Mouse (Mus musculus) limb, embryonic 10.5 days (tissue): ENCODE measurements at regions not wholly inside any gene's neighbourhood (a gene's known extent, or its start where the extent isn't known, plus 50 kb on each side); places are given as distances from the start of the nearest gene placed in this dataset.

ENCODE experiments used
- DNase-seq: peaks from one replicate; pipeline ENCODE4 v3.0.0-alpha.2; 2017; ENCODE audit warnings: low spot score
- H3K27ac ChIP-seq: fragments of 300-500 bp; sonication (generic); 2 replicates; pipeline ENCODE4 v1.5.1; 2016; ENCODE audit warnings: mild to moderate bottlenecking
- H3K27me3 ChIP-seq: fragments of 300-500 bp; sonication (generic); 2 replicates; pipeline ENCODE4 v1.6.1; 2016; ENCODE audit warnings: low read depth, mild to moderate bottlenecking; ENCODE audit not compliant: poor library complexity, severe bottlenecking
- H3K36me3 ChIP-seq: fragments of 300-500 bp; sonication (generic); 2 replicates; pipeline ENCODE4 v1.6.1; 2016; ENCODE audit warnings: mild to moderate bottlenecking, moderate library complexity
- H3K4me1 ChIP-seq: fragments of 300-500 bp; sonication (generic); 2 replicates; pipeline ENCODE4 v1.6.1; 2016
- H3K4me3 ChIP-seq: fragments of 300-500 bp; sonication (generic); 2 replicates; pipeline ENCODE4 v1.5.1; 2016; ENCODE audit warnings: mild to moderate bottlenecking, moderate library complexity
- H3K9me3 ChIP-seq: fragments of 300-500 bp; sonication (generic); replicated peaks from 2 replicates; pipeline ENCODE4 v1.6.1; 2016; ENCODE audit warnings: mild to moderate bottlenecking
- WGBS: fragments of 180-500 bp; shearing (Covaris S2); methylation state at CpG from one replicate; pipeline ENCODE4 v1.1.7; 2016; 5-methylcytosine and 5-hydroxymethylcytosine counted together

- 97% methylated on average over 4 of the region's 4 CpGs for WGBS
- no peak for DNase-seq
- H3K27ac ChIP-seq, result no peak overlapping the region
Measured at GRCm38 (mm10) chr2:9267675-9268074, 613.4 kb upstream of the 4930412O13Rik start.

GRCm38 (mm10) chr2:9283441-9283840 lies 597.6 kb upstream of the 4930412O13Rik start:
- DNase-seq, result no peak
- no peaks in the 10 kb centered on the region for H3K36me3 ChIP-seq
- WGBS, result 85% methylated on average over 2 of the region's 2 CpGs
- H3K4me1 ChIP-seq, result 0 out of 2 replicates have a peak, but pooled peaks cover 4% of the 10 kb centered on the region
- no peak overlapping the region for H3K27ac ChIP-seq
- no peaks in the 10 kb centered on the region for H3K27me3 ChIP-seq
- H3K9me3 ChIP-seq, result no peaks in the 10 kb centered on the region
- H3K4me3 ChIP-seq, result no peak overlapping the region

More at GRCm38 (mm10) chr2:9267675-9268074, 613.4 kb upstream of the 4930412O13Rik start:
- Histone ChIP-seq H3K36me3 (no peaks in the 10 kb centered on the region), H3K9me3 (no peaks in the 10 kb centered on the region), H3K4me3 (no peak overlapping the region), H3K4me1 (no peaks in the 10 kb centered on the region), H3K27me3 (no peaks in the 10 kb centered on the region)

- Histone ChIP-seq H3K27ac (no peak overlapping the region), H3K9me3 (no peaks in the 10 kb centered on the region), H3K4me1 (0 out of 2 replicates have a peak, but pooled peaks cover 4% of the 10 kb centered on the region), H3K27me3 (no peaks in the 10 kb centered on the region), H3K4me3 (no peak overlapping the region), H3K36me3 (no peaks in the 10 kb centered on the region)
- WGBS, result 82% methylated on average over 8 of the region's 8 CpGs
- DNase-seq, result no peak
Measured at GRCm38 (mm10) chr2:9285800-9286199, 595.3 kb upstream of the 4930412O13Rik start.

GRCm38 (mm10) chr2:9287077-9287476 lies 594.0 kb upstream of the 4930412O13Rik start:
- DNase-seq, result no peak
- Histone ChIP-seq H3K4me1 (0 out of 2 replicates have a peak, but pooled peaks cover 4% of the 10 kb centered on the region), H3K9me3 (no peaks in the 10 kb centered on the region), H3K27ac (no peak overlapping the region), H3K4me3 (no peak overlapping the region), H3K27me3 (no peaks in the 10 kb centered on the region), H3K36me3 (no peaks in the 10 kb centered on the region)
- WGBS, result 86% methylated on average over 1 of the region's 1 CpGs

GRCm38 (mm10) chr2:9287623-9288022 lies 593.4 kb upstream of the 4930412O13Rik start:
- DNase-seq, result no peak
- H3K4me1 ChIP-seq, result 0 out of 2 replicates have a peak, but pooled peaks cover 4% of the 10 kb centered on the region
- no peak overlapping the region for H3K4me3 ChIP-seq
- WGBS, result 62% methylated on average over 6 of the region's 6 CpGs
- H3K27me3 ChIP-seq, result no peaks in the 10 kb centered on the region
- H3K27ac ChIP-seq, result no peak overlapping the region
- H3K9me3 ChIP-seq, result no peaks in the 10 kb centered on the region
- no peaks in the 10 kb centered on the region for H3K36me3 ChIP-seq

- 63% methylated on average over 16 of the region's 16 CpGs for WGBS
Measured at GRCm38 (mm10) chr2:9331630-9332352, 549.3 kb upstream of the 4930412O13Rik start.

GRCm38 (mm10) chr2:9348982-9349381 lies 532.1 kb upstream of the 4930412O13Rik start:
- Histone ChIP-seq H3K27me3 (no peaks in the 10 kb centered on the region), H3K4me1 (peaks cover 11% of the 10 kb centered on the region), H3K9me3 (no peaks in the 10 kb centered on the region), H3K4me3 (no peak overlapping the region), H3K27ac (no peak overlapping the region), H3K36me3 (no peaks in the 10 kb centered on the region)
- 62% methylated on average over 4 of the region's 4 CpGs for WGBS
- no peak for DNase-seq

More at GRCm38 (mm10) chr2:9331630-9332352, 549.3 kb upstream of the 4930412O13Rik start:
- Histone ChIP-seq H3K9me3 (no peaks in the 10 kb centered on the region), H3K27ac (no peak overlapping the region), H3K4me3 (no peak overlapping the region), H3K27me3 (no peaks in the 10 kb centered on the region), H3K36me3 (no peaks in the 10 kb centered on the region), H3K4me1 (no peaks in the 10 kb centered on the region)
- DNase-seq, result no peak

GRCm38 (mm10) chr2:9349994-9350393 lies 531.1 kb upstream of the 4930412O13Rik start:
- Histone ChIP-seq H3K27me3 (no peaks in the 10 kb centered on the region), H3K4me1 (peaks cover 11% of the 10 kb centered on the region), H3K27ac (no peak overlapping the region), H3K9me3 (no peaks in the 10 kb centered on the region), H3K4me3 (no peak overlapping the region), H3K36me3 (no peaks in the 10 kb centered on the region)
- no peak for DNase-seq
- 59% methylated on average over 1 of the region's 1 CpGs for WGBS

- Histone ChIP-seq H3K4me1 (peaks cover 11% of the 10 kb centered on the region), H3K27ac (no peak overlapping the region), H3K4me3 (no peak overlapping the region), H3K27me3 (no peaks in the 10 kb centered on the region), H3K36me3 (no peaks in the 10 kb centered on the region), H3K9me3 (no peaks in the 10 kb centered on the region)
- WGBS, result 31% methylated on average over 7 of the region's 7 CpGs
- DNase-seq, result no peak
Measured at GRCm38 (mm10) chr2:9352190-9352589, 528.9 kb upstream of the 4930412O13Rik start.

GRCm38 (mm10) chr2:9360020-9360419 lies 521.0 kb upstream of the 4930412O13Rik start:
- Histone ChIP-seq H3K4me1 (peaks cover 5% of the 10 kb centered on the region; the same call in 1 of the 2 replicates), H3K36me3 (no peaks in the 10 kb centered on the region), H3K9me3 (no peaks in the 10 kb centered on the region), H3K4me3 (no peak overlapping the region), H3K27me3 (no peaks in the 10 kb centered on the region), H3K27ac (no peak overlapping the region)
- 59% methylated on average over 4 of the region's 4 CpGs for WGBS
- no peak for DNase-seq

GRCm38 (mm10) chr2:9367801-9368584 lies 513.1 kb upstream of the 4930412O13Rik start:
- Histone ChIP-seq H3K27me3 (no peaks in the 10 kb centered on the region), H3K4me1 (no peaks in the 10 kb centered on the region), H3K4me3 (no peak overlapping the region), H3K9me3 (no peaks in the 10 kb centered on the region), H3K36me3 (no peaks in the 10 kb centered on the region), H3K27ac (no peak overlapping the region)
- 93% methylated on average over 8 of the region's 8 CpGs for WGBS
- no peak for DNase-seq

- WGBS, result 85% methylated on average over 4 of the region's 4 CpGs
- no peak for DNase-seq
- Histone ChIP-seq H3K27ac (no peak overlapping the region), H3K36me3 (no peaks in the 10 kb centered on the region), H3K9me3 (no peaks in the 10 kb centered on the region), H3K4me1 (no peaks in the 10 kb centered on the region), H3K27me3 (no peaks in the 10 kb centered on the region), H3K4me3 (no peak overlapping the region)
Measured at GRCm38 (mm10) chr2:9369572-9369971, 511.5 kb upstream of the 4930412O13Rik start.

GRCm38 (mm10) chr2:9386566-9386965 lies 494.5 kb upstream of the 4930412O13Rik start:
- H3K4me3 ChIP-seq, result no peak overlapping the region
- H3K36me3 ChIP-seq, result no peaks in the 10 kb centered on the region
- H3K27me3 ChIP-seq, result no peaks in the 10 kb centered on the region
- no peaks in the 10 kb centered on the region for H3K4me1 ChIP-seq
- H3K27ac ChIP-seq, result no peak overlapping the region
- WGBS, result 91% methylated on average over 2 of the region's 2 CpGs
- H3K9me3 ChIP-seq, result no peaks in the 10 kb centered on the region
- no peak for DNase-seq
